Mouse (Mus musculus) liver, adult (tissue): Measurements from ENCODE around the gene Capsl.

Experiments used
- GATA4 ChIP-seq: IDR thresholded peaks from 2 replicates; pipeline ENCODE4 v1.6.1; 2014; ENCODE audit warnings: mild to moderate bottlenecking, low read length; ENCODE audit not compliant: insufficient replicate concordance

The Capsl gene

GRCm38 (mm10) chr15:9492077-9492476 lies 56.2 kb downstream of the Capsl start:
- no peak for TF ChIP-seq GATA4
